Comparison of ENCODE assay signal across 11 mouse cellular contexts in genomic region chr16:85139178-85139604, GRCm38 (mm10). TPM values are rescaled to one million over a fixed set of nuclear protein-coding genes. Genes with fewer than 3 reads are reported as not detected.
DNase-seq lines count a peak whose midpoint lies in the region; ATAC-seq and TF ChIP-seq lines count a peak whose summit lies in the region.
"Had no signal": no experiment of that assay in that cellular context is flagged by ENCODE, and none has a peak within 500 bp of the region (broad histone marks: within the 10 kb centered on the region; RNA-seq: fewer than 3 reads in every experiment).

No protein-coding gene starts in this region.

- intact Hi-C loops in gastrocnemius, adult 2 months (cut with DNase I) = no loop called here

- H3K4me3 ChIP-seq in lung, postnatal 0 days (ENCODE audit: low read depth, low read length) = no peak overlapping the region
- no peak overlapping the region for H3K4me3 ChIP-seq in lung, adult 2 months (replicated peaks; ENCODE audit: extremely low read depth, low read depth, low read length)
- H3K4me3 ChIP-seq in limb, embryonic 15.5 days = no peak overlapping the region
- H3K4me3 ChIP-seq in neural tube, embryonic 15.5 days (replicated peaks) = no peak overlapping the region
- no peak overlapping the region for H3K4me3 ChIP-seq in gastrocnemius, adult 2 months

- peaks cover 7% of the 10 kb centered on the region; the same call in 1 of the 2 replicates for H3K4me1 ChIP-seq in lung, postnatal 0 days (ENCODE audit: insufficient read depth, low read depth, low read length)
- H3K4me1 ChIP-seq in lung, adult 2 months (ENCODE audit: control insufficient read depth, insufficient read depth, low read length) = peaks cover 16% of the 10 kb centered on the region
- H3K4me1 ChIP-seq in limb, embryonic 15.5 days = peaks cover 10% of the 10 kb centered on the region; the same call in 1 of the 2 replicates
- H3K4me1 ChIP-seq in neural tube, embryonic 15.5 days = peaks cover 18% of the 10 kb centered on the region

- no peak for TF ChIP-seq POLR2A in lung, adult 2 months (IDR thresholded peaks at IDR 0.05; ENCODE audit: borderline replicate concordance, extremely low read depth, low read depth, low read length)

- H3K27ac ChIP-seq in lung, postnatal 0 days (ENCODE audit: low read length) = 0 out of 2 replicates have a peak overlapping the region, but pooled peaks have one; percentile 1
- 0 out of 2 replicates have a peak overlapping the region, but pooled peaks have one; percentile 19 for H3K27ac ChIP-seq in limb, embryonic 15.5 days
- H3K27ac ChIP-seq in neural tube, embryonic 15.5 days (replicated peaks) = peak overlapping the region; percentile 14; the same call in 1 of the 2 replicates
- no peak overlapping the region for H3K27ac ChIP-seq in gastrocnemius, adult 2 months

- no peak overlapping the region for H3K9ac ChIP-seq in lung, postnatal 0 days (replicated peaks; ENCODE audit: low read depth)
- H3K9ac ChIP-seq in limb, embryonic 15.5 days = no peak overlapping the region
- no peak overlapping the region for H3K9ac ChIP-seq in neural tube, embryonic 15.5 days (replicated peaks)

- no peak for TF ChIP-seq EP300 in lung, postnatal 0 days (IDR thresholded peaks at IDR 0.05)

- ATAC-seq in lung, postnatal 0 days = peak; percentile 27; the same call in 1 of the 2 replicates
- no peak for ATAC-seq in limb, embryonic 15.5 days (ENCODE audit: insufficient number of reproducible peaks, low FRiP score, low TSS enrichment, low read depth)
- peak; percentile 56; the same call in 1 of the 2 replicates for ATAC-seq in neural tube, embryonic 15.5 days (ENCODE audit: low FRiP score)
- ATAC-seq: inflammation-experienced regulatory T-cells, adult 6 months had no signal

- no peaks in the 10 kb centered on the region for H3K9me3 ChIP-seq in lung, postnatal 0 days (ENCODE audit: low read length)
- no peaks in the 10 kb centered on the region for H3K9me3 ChIP-seq in limb, embryonic 15.5 days
- H3K9me3 ChIP-seq in neural tube, embryonic 15.5 days (replicated peaks) = no peaks in the 10 kb centered on the region

- DNase-seq in adrenal gland, postnatal 14 days = peak; percentile 35
- DNase-seq in adrenal gland, postnatal 4 days (ENCODE audit: low spot score in 2 of 2) = no peak
- DNase-seq in lung, postnatal 0 days (ENCODE audit: low spot score) = peak; percentile 31
- DNase-seq in lung, adult 2 months = no peak
- no peak for DNase-seq in gastrocnemius, adult 2 months
- DNase-seq in left cerebral cortex, adult 8-10 months (ENCODE audit: low spot score in 2 of 2) = no peak
- DNase-seq: adrenal gland, postnatal 25 days; lung, postnatal 10 days had no signal

- no peaks in the 10 kb centered on the region for H3K27me3 ChIP-seq in lung, postnatal 0 days (replicated peaks; ENCODE audit: insufficient read depth, low read length)
- no peaks in the 10 kb centered on the region for H3K27me3 ChIP-seq in limb, embryonic 15.5 days
- H3K27me3 ChIP-seq in neural tube, embryonic 15.5 days (replicated peaks) = no peaks in the 10 kb centered on the region

- TF ChIP-seq CTCF in lung, postnatal 0 days (IDR thresholded peaks at IDR 0.05) = no peak
- no peak for TF ChIP-seq CTCF in lung, adult 2 months (IDR thresholded peaks at IDR 0.05; ENCODE audit: insufficient read depth, low read length)
- TF ChIP-seq CTCF in gastrocnemius, adult 2 months (IDR thresholded peaks at IDR 0.05) = no peak

- no peak overlapping the region for H3K4me2 ChIP-seq in lung, postnatal 0 days (replicated peaks; ENCODE audit: low read depth, low read length)
- H3K4me2 ChIP-seq in limb, embryonic 15.5 days = no peak overlapping the region
- peak overlapping the region; percentile 25 for H3K4me2 ChIP-seq in neural tube, embryonic 15.5 days

- H3K36me3 ChIP-seq in lung, postnatal 0 days (ENCODE audit: insufficient read depth, low read length) = no peaks in the 10 kb centered on the region
- no peaks in the 10 kb centered on the region for H3K36me3 ChIP-seq in limb, embryonic 15.5 days
- no peaks in the 10 kb centered on the region for H3K36me3 ChIP-seq in neural tube, embryonic 15.5 days

- WGBS in lung, postnatal 0 days = 62% methylated on average over 9 of the region's 9 CpGs
- WGBS in lung, adult 2 months = 61% methylated on average over 9 of the region's 9 CpGs
- 29% methylated on average over 9 of the region's 9 CpGs for WGBS in limb, embryonic 15.5 days
- 16% methylated on average over 9 of the region's 9 CpGs for WGBS in neural tube, embryonic 15.5 days

RNA-seq across cellular contexts. Expression of gene App, which starts 34.4 kb away (rescaled TPM):
- total RNA-seq in adrenal gland, postnatal 14 days (2021) = 299 and 320 TPM in 2 replicates
- 100 to 1,000 TPM; 403 to 480 TPM for total RNA-seq in adrenal gland, postnatal 4 days (2021)
- 425 and 457 TPM in 2 replicates for polyA plus RNA-seq in lung, postnatal 0 days (2015; fragmentation: Nextera tagmentation; extraction: Ambion mirVana)
- polyA plus RNA-seq in lung, adult 2 months (2012; rRNA removed) = 650 and 760 TPM in 2 replicates
- 221 and 231 TPM in 2 replicates for polyA plus RNA-seq in limb, embryonic 15.5 days (2015; fragmentation: Nextera tagmentation; extraction: Ambion mirVana)
- 454 and 487 TPM in 2 replicates for polyA plus RNA-seq in neural tube, embryonic 15.5 days (2015; fragmentation: Nextera tagmentation; extraction: Ambion mirVana)
- 100 to 1,000 TPM in 1 of 2 experiments, 10 to 100 TPM in 1; 66.5 to 103 TPM for total RNA-seq in gastrocnemius, adult 2 months (2021)
- 1,000 to 10,000 TPM; 1,370 to 1,422 (median 1,398) TPM for total RNA-seq in left cerebral cortex, adult 8-10 months (2022)

Comparison
In these comparisons a context has a peak if more than half of its experiments do, and no peak if none do; other contexts are left out.
1. DNase-seq: peak in adrenal gland, postnatal 14 days (single experiment) and lung, postnatal 0 days (single experiment); none in adrenal gland, postnatal 4 days (0 of 2), lung, adult 2 months (single experiment), gastrocnemius, adult 2 months (single experiment) and left cerebral cortex, adult 8-10 months (0 of 2).